Mouse (Mus musculus) testis, adult 2 months (tissue): ENCODE measurements around the gene Plpp3. TPM values are rescaled to one million over a fixed set of nuclear protein-coding genes. Genes with fewer than 3 reads are reported as not detected.

Experiments used
- H3K27ac ChIP-seq: fragments of 200-500 bp; 2 replicates; pipeline ENCODE4 v1.5.1; 2012; ENCODE audit warnings: low read depth, low read length; ENCODE audit not compliant: control insufficient read depth, insufficient read depth
- H3K27me3 ChIP-seq: fragments of 200-500 bp; 2 replicates; pipeline ENCODE4 v1.6.1; 2012; ENCODE audit warnings: mild to moderate bottlenecking, low read length, moderate library complexity; ENCODE audit not compliant: control insufficient read depth, insufficient read depth
- H3K36me3 ChIP-seq: fragments of 200-500 bp; 2 replicates; pipeline ENCODE4 v1.6.1; 2012; ENCODE audit warnings: mild to moderate bottlenecking, low read length; ENCODE audit not compliant: control insufficient read depth, insufficient read depth
- H3K4me1 ChIP-seq: fragments of 200-500 bp; 2 replicates; pipeline ENCODE4 v1.6.1; 2012; ENCODE audit warnings: low read length; ENCODE audit not compliant: control insufficient read depth, insufficient read depth
- H3K4me3 ChIP-seq: fragments of 200-500 bp; 2 replicates; pipeline ENCODE4 v1.5.1; 2012; ENCODE audit warnings: low read depth, mild to moderate bottlenecking, low read length, moderate library complexity, mixed read lengths; ENCODE audit not compliant: control insufficient read depth
- CTCF ChIP-seq: fragments of 200-500 bp; IDR thresholded peaks from 2 replicates; pipeline ENCODE4 v1.5.1; 2012; ENCODE audit warnings: low read depth, mild to moderate bottlenecking, inconsistent platforms, low read length, moderate library complexity; ENCODE audit not compliant: control insufficient read depth, insufficient read depth, insufficient replicate concordance
- POLR2A ChIP-seq: fragments of 200-500 bp; IDR thresholded peaks from 2 replicates; pipeline ENCODE4 v1.6.1; 2012; ENCODE audit warnings: low read depth, mild to moderate bottlenecking, inconsistent platforms, low read length, moderate library complexity; ENCODE audit not compliant: control insufficient read depth
- polyA plus RNA-seq: library from polyadenylated mRNA; depleted of rRNA; stranded (reverse); fragments of >200 nt; gene quantifications from 2 replicates; pipeline ENCODE4 v1.2.3, GENCODE M21; 2012

Gene Plpp3
- polyA plus RNA-seq, 1 experiment = 12.5 TPM

GRCm38 (mm10) chr4:105133350-105134050 lies 23.6 kb upstream of the Plpp3 start:
- H3K27ac ChIP-seq = no peak overlapping the region

GRCm38 (mm10) chr4:105149492-105149891 lies 7.7 kb upstream of the Plpp3 start:
- Histone ChIP-seq H3K4me3 (no peak overlapping the region), H3K27me3 (no peaks in the 10 kb centered on the region), H3K36me3 (no peaks in the 10 kb centered on the region), H3K4me1 (no peaks in the 10 kb centered on the region), H3K27ac (no peak overlapping the region)
- TF ChIP-seq POLR2A (no peak), CTCF (no peak)

More at GRCm38 (mm10) chr4:105133350-105134050, 23.6 kb upstream of the Plpp3 start:
- no peaks in the 10 kb centered on the region for H3K36me3 ChIP-seq
- H3K4me3 ChIP-seq = no peak overlapping the region
- TF ChIP-seq POLR2A (no peak), CTCF (no peak)
- H3K4me1 ChIP-seq = no peaks in the 10 kb centered on the region
- H3K27me3 ChIP-seq = no peaks in the 10 kb centered on the region

GRCm38 (mm10) chr4:105151911-105152690 lies 5.0 kb upstream of the Plpp3 start:
- H3K27me3 ChIP-seq = no peaks in the 10 kb centered on the region
- H3K36me3 ChIP-seq = no peaks in the 10 kb centered on the region
- no peak overlapping the region for H3K4me3 ChIP-seq
- no peaks in the 10 kb centered on the region for H3K4me1 ChIP-seq
- TF ChIP-seq CTCF = no peak
- no peak for TF ChIP-seq POLR2A
- no peak overlapping the region for H3K27ac ChIP-seq

GRCm38 (mm10) chr4:105153227-105153626 lies 3.9 kb upstream of the Plpp3 start:
- peaks cover 3% of the 10 kb centered on the region; the same call in 1 of the 2 replicates for H3K4me1 ChIP-seq
- TF ChIP-seq CTCF (no peak), POLR2A (no peak)
- no peak overlapping the region for H3K27ac ChIP-seq
- H3K27me3 ChIP-seq = no peaks in the 10 kb centered on the region; the same call in 1 of the 2 replicates
- no peaks in the 10 kb centered on the region for H3K36me3 ChIP-seq
- no peak overlapping the region for H3K4me3 ChIP-seq

- no peaks in the 10 kb centered on the region for H3K36me3 ChIP-seq
- no peak overlapping the region for H3K4me3 ChIP-seq
- H3K4me1 ChIP-seq = peaks cover 8% of the 10 kb centered on the region
- no peaks in the 10 kb centered on the region; the same call in 1 of the 2 replicates for H3K27me3 ChIP-seq
- no peak for TF ChIP-seq CTCF
- no peak for TF ChIP-seq POLR2A
- no peak overlapping the region for H3K27ac ChIP-seq
These were observed 866 bp upstream of the Plpp3 start for GRCm38 (mm10) chr4:105156281-105156680.

GRCm38 (mm10) chr4:105156955-105157275 lies 232 bp upstream of the Plpp3 start:
- TF ChIP-seq POLR2A (no peak), CTCF (no peak)
- Histone ChIP-seq H3K27me3 (no peaks in the 10 kb centered on the region; the same call in 1 of the 2 replicates), H3K4me3 (peak overlapping the region; percentile 92), H3K4me1 (peaks cover 8% of the 10 kb centered on the region), H3K27ac (no peak overlapping the region; the same call in 1 of the 2 replicates), H3K36me3 (no peaks in the 10 kb centered on the region)

GRCm38 (mm10) chr4:105158169-105158555 lies 1.0 kb downstream of the Plpp3 start:
- H3K27ac ChIP-seq = peak overlapping the region; percentile 56
- peaks cover 8% of the 10 kb centered on the region for H3K4me1 ChIP-seq
- H3K27me3 ChIP-seq = no peaks in the 10 kb centered on the region; the same call in 1 of the 2 replicates
- H3K36me3 ChIP-seq = no peaks in the 10 kb centered on the region
- peak overlapping the region; percentile 92 for H3K4me3 ChIP-seq
- TF ChIP-seq POLR2A (peak; percentile 56; the same call in 1 of the 2 replicates), CTCF (0 out of 2 replicates have a peak, but pooled peaks have one; percentile 6)
